Mouse (Mus musculus) kidney, adult 11 months (tissue): ENCODE data around the gene Adap2.
"Not testable (repeated sequence)": the region's sequence is repeated elsewhere in the genome, so short reads cannot be mapped to it uniquely, and the experiment has no call there.

Experiments
- DNase-seq: peaks from one replicate; pipeline ENCODE4 v3.0.0; 2022

Adap2 gene

GRCm38 (mm10) chr11:80163362-80164116 is 9.6 kb downstream of the Adap2 start:
- DNase-seq = no peak

- DNase-seq = peak; percentile 74
Measured at GRCm38 (mm10) chr11:80164224-80164623, 10.3 kb downstream of the Adap2 start.

GRCm38 (mm10) chr11:80168121-80168520 is 14.2 kb downstream of the Adap2 start:
- no peak for DNase-seq

- no peak for DNase-seq
Measured at GRCm38 (mm10) chr11:80168611-80169249, 14.8 kb downstream of the Adap2 start.

- no peak for DNase-seq
Measured at GRCm38 (mm10) chr11:80169629-80170028, 15.7 kb downstream of the Adap2 start.

GRCm38 (mm10) chr11:80170351-80170750 is 16.4 kb downstream of the Adap2 start:
- no peak for DNase-seq

GRCm38 (mm10) chr11:80171884-80172283 is 18.0 kb downstream of the Adap2 start:
- peak; percentile 92 for DNase-seq

- no peak for DNase-seq
Measured at GRCm38 (mm10) chr11:80173963-80174670, 20.2 kb downstream of the Adap2 start.

- no peak for DNase-seq
Measured at GRCm38 (mm10) chr11:80176911-80177895, 23.3 kb downstream of the Adap2 start.

GRCm38 (mm10) chr11:80178316-80178715 is 24.4 kb downstream of the Adap2 start:
- no peak for DNase-seq

- no peak for DNase-seq
Measured at GRCm38 (mm10) chr11:80181021-80181749, 27.3 kb downstream of the Adap2 start.

GRCm38 (mm10) chr11:80183054-80183704 is 29.3 kb downstream of the Adap2 start:
- not testable (repeated sequence) for DNase-seq

GRCm38 (mm10) chr11:80183705-80184255 is 29.9 kb downstream of the Adap2 start, which contains the start of gene Rnf135:
Rnf135 (plus strand) TSS chr11:80183851.
- peak; percentile 92 for DNase-seq

- no peak for DNase-seq
Measured at GRCm38 (mm10) chr11:80184531-80185071, 30.7 kb downstream of the Adap2 start.

- DNase-seq = not testable (repeated sequence)
Measured at GRCm38 (mm10) chr11:80185441-80185976, 31.6 kb downstream of the Adap2 start.

- no peak for DNase-seq
Measured at GRCm38 (mm10) chr11:80190280-80190679, 36.4 kb downstream of the Adap2 start.

GRCm38 (mm10) chr11:80193827-80194226 is 39.9 kb downstream of the Adap2 start:
- no peak for DNase-seq

- no peak for DNase-seq
Measured at GRCm38 (mm10) chr11:80196351-80196750, 42.4 kb downstream of the Adap2 start.

GRCm38 (mm10) chr11:80199316-80199715 is 45.4 kb downstream of the Adap2 start:
- DNase-seq = no peak

GRCm38 (mm10) chr11:80199773-80200172 is 45.9 kb downstream of the Adap2 start:
- DNase-seq = no peak
